Mouse (Mus musculus) 416B (cell line): ENCODE results near the gene Fam43a.
A peak's percentile ranks its signal among the peaks of the same experiment; 100 is the strongest.

Experiments used
- DNase-seq: peaks from one replicate; pipeline ENCODE4 v3.0.0; 2011; ENCODE audit warnings: low read depth

Gene Fam43a

DNA sequence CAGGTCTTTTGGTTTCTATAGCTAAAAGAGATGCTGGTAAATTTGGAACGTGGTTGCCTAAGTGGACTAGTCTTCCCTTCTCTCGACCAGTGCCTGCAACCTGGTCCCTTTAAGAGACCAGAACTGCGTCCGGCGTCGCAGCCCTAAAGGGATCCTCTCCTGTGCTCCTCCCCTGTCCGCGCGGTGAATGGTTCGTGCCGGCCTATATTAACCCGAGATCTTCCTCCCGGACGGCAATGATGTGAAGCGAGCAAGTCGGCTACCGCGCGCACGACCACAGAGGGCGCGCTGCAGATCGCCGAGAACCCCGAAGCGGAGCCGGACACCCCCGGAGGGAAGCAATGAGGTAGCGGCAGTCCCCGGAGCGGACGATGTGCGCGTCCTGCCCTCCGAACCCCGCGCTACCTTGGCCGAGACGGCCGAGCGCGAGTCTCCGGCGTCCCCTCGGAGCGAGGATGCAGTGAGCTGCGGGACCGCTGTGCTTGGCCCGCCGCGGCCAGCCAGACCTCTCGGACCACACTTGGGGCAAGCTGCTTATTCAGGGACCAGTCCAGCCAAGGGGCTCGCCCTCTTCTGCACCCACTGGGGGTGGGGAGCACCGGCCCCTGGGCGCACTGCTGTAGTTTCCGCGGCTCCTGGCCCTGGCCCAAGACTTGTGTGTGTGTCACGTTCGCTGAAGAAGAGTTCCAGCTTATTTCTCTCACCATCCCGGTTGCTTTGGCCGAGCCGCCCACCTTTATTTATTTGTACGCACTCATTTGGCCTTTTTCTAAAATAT lies at the start of gene Fam43a:
Fam43a (plus strand) TSS at position 233 of the 778 bp plus-strand sequence.
- peak; percentile 98 for DNase-seq

GRCm38 (mm10) chr16:30549966-30550747 lies 49.4 kb upstream of the Fam43a start:
- peak; percentile 65 for DNase-seq

GRCm38 (mm10) chr16:30550748-30551192 lies 48.8 kb upstream of the Fam43a start, which contains the start of gene Tmem44:
Gene Tmem44 (minus strand): TSS chr16:30550842.
- DNase-seq: no peak

DNA sequence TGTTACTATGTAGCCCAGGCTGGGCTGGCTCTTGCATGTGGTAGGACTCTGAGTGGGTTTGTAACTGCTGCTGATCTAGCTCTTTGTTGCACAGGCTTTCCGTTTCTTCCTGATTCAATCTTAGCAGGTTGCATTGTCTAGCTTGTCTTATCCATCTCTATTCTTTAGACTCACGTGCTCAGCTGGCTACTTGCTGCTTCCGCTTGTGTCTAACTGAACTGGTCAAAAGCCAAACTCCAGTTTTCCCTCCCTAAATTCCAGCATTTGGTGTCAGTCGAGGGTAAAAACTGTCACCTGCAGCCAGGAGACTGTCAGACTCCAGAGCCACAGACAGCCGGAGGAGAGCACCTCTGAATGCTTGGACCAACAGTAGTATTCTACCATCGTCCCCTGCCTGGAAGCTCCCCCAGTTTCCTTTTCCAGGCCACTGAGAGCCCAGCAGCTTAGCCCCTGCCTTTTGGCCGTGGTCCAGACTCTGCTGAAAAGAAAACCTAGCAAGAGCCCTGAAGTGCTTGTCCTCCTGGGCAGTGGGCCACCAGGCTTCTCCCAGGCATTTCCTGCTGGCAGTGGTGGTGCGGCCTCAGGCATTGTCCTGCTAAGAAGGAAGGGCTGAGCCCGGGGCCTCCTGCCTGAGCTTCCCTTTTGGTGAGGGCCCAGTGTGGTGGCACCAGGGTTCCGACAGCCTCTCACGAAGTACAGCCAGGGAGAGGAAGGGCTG lies 46.7 kb upstream of the Fam43a start:
- DNase-seq: peak; percentile 73

- no peak for DNase-seq
Measured at GRCm38 (mm10) chr16:30554109-30554508, 45.4 kb upstream of the Fam43a start.

DNA sequence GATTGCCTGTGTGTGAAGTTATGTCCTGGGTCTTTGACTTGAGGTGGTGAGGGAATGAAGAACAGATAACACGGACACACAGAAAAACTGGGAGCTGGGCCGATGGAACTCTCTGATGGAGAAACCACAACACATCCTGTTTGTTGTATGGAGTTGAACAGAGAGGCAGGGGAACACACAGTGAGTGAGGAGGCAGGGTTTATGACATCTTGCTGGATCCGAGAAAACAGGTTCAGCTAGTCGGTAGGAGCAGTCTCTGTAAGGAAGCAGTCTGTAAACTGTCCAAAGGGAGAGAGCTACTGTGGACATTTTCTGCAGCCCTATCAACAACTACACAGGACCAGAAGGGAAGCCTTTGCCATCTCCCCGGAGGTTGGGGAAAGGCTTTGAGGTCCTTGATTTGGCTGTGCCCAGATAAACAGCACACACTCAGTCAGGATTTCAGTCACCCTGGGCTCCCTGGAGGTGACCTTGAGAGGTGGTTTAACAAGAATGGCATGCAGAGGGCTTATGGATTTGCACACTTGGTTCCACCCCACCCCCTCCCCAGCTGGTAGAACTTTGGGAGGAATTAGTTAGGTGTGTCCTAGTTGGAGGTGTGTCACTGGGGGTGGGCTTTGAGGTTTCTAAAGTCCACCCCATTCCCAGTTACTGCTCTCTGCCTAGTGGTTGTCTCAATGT lies 40.1 kb upstream of the Fam43a start:
- no peak for DNase-seq

DNA sequence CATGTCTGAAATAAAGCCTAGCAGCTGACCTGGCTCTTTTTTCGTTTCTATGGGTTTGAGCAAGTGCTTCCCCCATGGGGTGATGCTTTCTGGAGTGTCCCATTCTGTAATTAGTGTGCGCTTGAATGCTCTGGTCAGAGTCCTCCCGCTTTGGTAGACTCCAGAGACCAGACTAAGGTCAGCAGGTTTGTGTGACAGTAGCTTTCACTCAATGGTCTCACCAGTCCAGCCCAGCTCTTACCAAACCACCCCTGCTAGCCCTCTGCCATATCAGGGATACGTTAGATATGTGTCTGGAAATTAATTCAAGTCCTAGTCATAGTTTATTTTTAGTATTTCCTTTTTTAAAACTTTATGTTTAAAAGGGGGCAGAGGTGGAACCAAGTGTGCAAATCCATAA lies 38.9 kb upstream of the Fam43a start:
- DNase-seq: no peak

DNA sequence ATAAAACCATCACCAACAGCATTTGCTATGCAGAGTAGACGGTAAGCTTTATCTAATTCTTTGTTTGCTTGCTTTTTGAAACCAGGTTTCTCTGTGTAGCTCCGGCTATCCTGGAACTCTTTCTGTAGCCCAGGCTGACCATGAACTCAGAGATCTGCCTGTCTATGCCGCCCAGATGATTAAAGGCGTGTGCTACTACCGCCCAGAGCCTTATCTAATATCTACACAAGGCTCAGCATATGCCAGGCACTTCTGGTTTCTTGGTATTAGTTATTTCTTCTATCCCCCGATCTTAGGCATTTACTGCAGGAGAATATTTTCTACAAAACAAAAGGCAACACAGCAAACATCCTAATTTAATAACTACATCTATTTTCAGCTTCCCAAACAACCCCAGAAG lies 33.9 kb upstream of the Fam43a start:
- no peak for DNase-seq

GRCm38 (mm10) chr16:30570173-30570572 lies 29.4 kb upstream of the Fam43a start:
- DNase-seq: no peak

GRCm38 (mm10) chr16:30571378-30571777 lies 28.1 kb upstream of the Fam43a start:
- no peak for DNase-seq

GRCm38 (mm10) chr16:30572239-30572638 lies 27.3 kb upstream of the Fam43a start:
- DNase-seq: no peak

- DNase-seq: peak; percentile 64
Measured at GRCm38 (mm10) chr16:30575815-30576214, 23.7 kb upstream of the Fam43a start.

- no peak for DNase-seq
Measured at GRCm38 (mm10) chr16:30576392-30576791, 23.1 kb upstream of the Fam43a start.

DNA sequence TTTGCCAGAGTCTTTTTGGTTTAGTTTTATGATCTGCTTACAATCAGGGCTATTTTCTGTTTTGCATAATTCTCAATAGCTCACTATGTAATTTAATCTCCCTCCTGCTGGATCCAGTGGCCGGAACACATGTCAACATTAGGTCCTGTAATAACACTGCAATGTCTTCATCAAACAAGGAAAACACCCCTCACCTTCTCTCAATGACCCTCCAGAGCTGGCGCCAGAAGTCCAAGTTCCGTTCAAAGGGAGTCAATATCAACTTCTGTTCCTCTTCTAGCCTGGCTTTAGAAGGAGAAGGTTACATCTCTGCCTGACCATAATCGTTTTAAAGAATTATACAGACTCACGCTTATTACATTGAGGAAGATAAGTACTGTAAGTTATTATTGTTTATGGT lies 18.8 kb upstream of the Fam43a start:
- DNase-seq: no peak

- DNase-seq: no peak
Measured at GRCm38 (mm10) chr16:30586935-30587493, 12.5 kb upstream of the Fam43a start.

GRCm38 (mm10) chr16:30587494-30588327 lies 11.8 kb upstream of the Fam43a start, which contains the start of gene Lsg1:
Gene Lsg1 (minus strand): TSS chr16:30587592.
- peak; percentile 99 for DNase-seq

DNA sequence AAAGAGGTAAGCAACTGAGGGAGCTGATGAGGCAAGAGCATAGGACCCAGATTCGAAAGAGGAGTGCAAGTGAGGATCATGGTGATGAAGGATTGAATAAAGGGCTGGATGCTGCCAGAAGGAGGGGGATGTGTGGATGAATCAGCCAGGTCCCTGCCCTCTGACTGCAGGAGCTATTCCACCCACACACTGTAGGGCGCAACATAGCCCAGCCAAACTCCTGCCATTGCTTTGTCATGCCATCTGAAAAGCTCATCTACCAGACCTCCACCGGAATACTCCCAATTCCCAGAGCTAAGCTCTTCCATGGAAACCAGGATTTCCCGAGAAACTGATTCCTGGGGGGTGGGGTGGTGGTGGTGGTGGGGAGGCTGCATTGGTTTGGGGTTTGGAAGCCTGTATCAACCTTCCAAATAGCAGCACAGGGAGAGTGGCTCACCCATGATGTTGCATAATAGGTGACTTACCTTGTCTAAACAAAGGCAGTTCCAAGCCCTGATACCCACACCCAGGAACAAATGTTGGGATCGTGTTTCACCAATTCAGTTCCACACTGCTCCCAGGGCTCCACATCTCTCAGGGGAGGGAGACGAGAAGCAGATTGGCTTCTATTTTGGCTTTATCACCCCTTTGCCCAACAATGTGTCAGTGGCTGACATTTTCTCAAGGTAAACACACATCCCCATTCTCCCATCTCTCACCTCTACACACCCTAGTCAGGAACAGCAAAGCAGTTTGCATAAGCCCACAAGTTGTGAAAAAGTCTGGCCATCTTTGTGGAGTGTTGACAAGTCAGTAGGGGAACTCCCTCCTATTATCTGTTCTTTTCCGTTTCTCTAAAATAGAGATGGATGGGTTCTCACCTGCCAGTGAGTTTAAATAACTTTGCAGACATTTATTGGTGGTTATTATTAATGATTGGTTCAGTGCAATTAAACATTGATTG lies 9.0 kb upstream of the Fam43a start:
- peak; percentile 39 for DNase-seq

DNA sequence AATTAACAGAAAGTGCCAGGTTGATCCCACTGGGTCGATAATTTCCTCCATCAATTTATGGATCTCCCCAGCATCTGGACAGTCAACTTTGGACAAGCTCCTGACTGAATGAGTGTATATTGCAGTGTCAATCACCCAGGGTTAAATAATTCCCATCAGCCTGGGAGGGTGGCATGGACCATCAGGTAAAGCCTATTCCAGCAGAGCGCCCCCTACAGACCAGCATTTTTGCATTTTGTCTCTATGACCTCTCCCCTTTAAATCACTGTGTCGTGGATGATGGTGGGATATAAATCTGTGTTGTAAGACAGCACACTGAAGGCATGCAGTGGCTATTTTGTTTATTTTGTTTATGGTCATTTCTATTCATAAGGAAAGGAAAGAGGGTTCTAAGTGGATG lies 7.5 kb upstream of the Fam43a start:
- DNase-seq: no peak

GRCm38 (mm10) chr16:30595356-30595755 lies 4.2 kb upstream of the Fam43a start:
- DNase-seq: peak; percentile 40
